Mouse (Mus musculus) hindbrain, embryonic 12.5 days (tissue): ENCODE results near the gene Crtam. TPM values are rescaled to one million over a fixed set of nuclear protein-coding genes. Genes with fewer than 3 reads are reported as not detected.

Source experiments
- ATAC-seq: fragments of 200-750 bp; cut with Nextera tagmentation; 2 replicates; pipeline ENCODE4 v1.8.0; 2017; ENCODE audit warnings: moderate TSS enrichment; ENCODE audit not compliant: low FRiP score
- H3K27ac ChIP-seq: fragments of 300-500 bp; sonication (generic); 2 replicates; pipeline ENCODE4 v1.5.1; 2016; ENCODE audit warnings: mild to moderate bottlenecking
- H3K27me3 ChIP-seq: fragments of 300-500 bp; sonication (generic); 2 replicates; pipeline ENCODE4 v1.6.1; 2016; ENCODE audit warnings: mild to moderate bottlenecking
- H3K36me3 ChIP-seq: fragments of 300-500 bp; sonication (generic); 2 replicates; pipeline ENCODE4 v1.6.1; 2016; ENCODE audit warnings: mild to moderate bottlenecking
- H3K4me1 ChIP-seq: fragments of 300-500 bp; sonication (generic); 2 replicates; pipeline ENCODE4 v1.6.1; 2016
- H3K4me2 ChIP-seq: fragments of 300-500 bp; sonication (generic); replicated peaks from 2 replicates; pipeline ENCODE4 v1.6.1; 2016; ENCODE audit warnings: mild to moderate bottlenecking
- H3K4me3 ChIP-seq: fragments of 300-500 bp; sonication (generic); 2 replicates; pipeline ENCODE4 v1.5.1; 2016; ENCODE audit warnings: mild to moderate bottlenecking
- H3K9ac ChIP-seq: fragments of 300-500 bp; sonication (generic); 2 replicates; pipeline ENCODE4 v1.6.1; 2016; ENCODE audit warnings: mild to moderate bottlenecking, moderate library complexity
- H3K9me3 ChIP-seq: fragments of 300-500 bp; sonication (generic); replicated peaks from 2 replicates; pipeline ENCODE4 v1.6.1; 2016; ENCODE audit warnings: mild to moderate bottlenecking
- WGBS: fragments of 180-500 bp; shearing (Covaris S2); methylation state at CpG from one replicate; pipeline ENCODE4 v1.1.7; 2016; 5-methylcytosine and 5-hydroxymethylcytosine counted together
- polyA plus RNA-seq: library from polyadenylated mRNA; unstranded; fragments of >200 nt; fragmentation: Nextera tagmentation; extraction: Ambion mirVana; gene quantifications from 2 replicates; pipeline ENCODE4 v1.2.1, GENCODE M21; 2016

Gene Crtam
- polyA plus RNA-seq, 1 experiment from 2014 or later, result 0.30 TPM

DNA sequence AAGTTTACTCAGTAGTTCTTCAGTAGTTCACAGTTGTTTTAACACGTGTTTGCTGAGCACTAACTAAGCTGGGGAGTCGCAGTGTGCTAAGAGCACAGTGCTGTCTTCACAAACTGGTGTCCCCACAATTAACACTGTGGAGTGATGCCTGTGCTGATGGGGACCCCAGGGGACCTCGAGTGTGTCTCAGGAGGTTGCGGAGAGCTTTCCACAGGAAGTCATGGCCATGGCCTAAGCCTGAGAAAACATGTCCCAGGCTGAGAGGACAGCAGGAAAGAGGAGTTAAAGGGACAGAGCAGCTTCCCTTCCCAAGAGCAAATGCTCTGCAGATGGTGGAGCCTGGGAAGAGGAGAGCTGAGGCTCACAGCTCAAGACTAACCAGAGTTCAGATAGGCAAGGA lies 57.3 kb downstream of the Crtam start:
- Histone ChIP-seq H3K27me3 (peaks cover 45% of the 10 kb centered on the region), H3K4me3 (no peak overlapping the region), H3K9me3 (no peaks in the 10 kb centered on the region), H3K4me1 (0 out of 2 replicates have a peak, but pooled peaks cover 4% of the 10 kb centered on the region), H3K4me2 (no peak overlapping the region), H3K27ac (no peak overlapping the region), H3K36me3 (no peaks in the 10 kb centered on the region), H3K9ac (no peak overlapping the region)
- WGBS, result 68% methylated on average over 4 of the region's 4 CpGs
- no peak for ATAC-seq

DNA sequence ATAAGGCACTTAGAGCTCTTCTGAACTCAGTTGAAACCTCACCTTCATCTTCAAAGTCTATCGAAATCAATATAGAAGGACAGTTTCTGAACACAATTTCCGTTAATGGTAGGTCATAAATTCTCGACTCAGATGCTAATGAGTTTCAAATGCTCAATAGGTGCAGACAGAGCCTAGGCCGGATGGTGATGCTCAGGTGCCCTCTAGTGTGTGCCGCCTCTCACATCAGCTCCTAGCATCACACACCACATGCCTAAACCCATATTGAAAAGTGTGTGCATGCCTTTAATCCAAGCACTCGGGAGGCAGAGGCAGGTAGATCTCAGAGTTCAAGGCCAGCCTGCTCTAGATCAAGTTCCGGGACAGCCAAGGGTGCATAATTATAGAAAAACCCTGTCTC lies 67.0 kb downstream of the Crtam start:
- Histone ChIP-seq H3K9me3 (no peaks in the 10 kb centered on the region), H3K27me3 (peaks cover 5% of the 10 kb centered on the region; the same call in 1 of the 2 replicates), H3K4me2 (no peak overlapping the region), H3K4me3 (no peak overlapping the region), H3K9ac (no peak overlapping the region), H3K27ac (no peak overlapping the region), H3K36me3 (no peaks in the 10 kb centered on the region), H3K4me1 (no peaks in the 10 kb centered on the region)
- WGBS, result 74% methylated on average over 7 of the region's 7 CpGs
- ATAC-seq, result no peak

DNA sequence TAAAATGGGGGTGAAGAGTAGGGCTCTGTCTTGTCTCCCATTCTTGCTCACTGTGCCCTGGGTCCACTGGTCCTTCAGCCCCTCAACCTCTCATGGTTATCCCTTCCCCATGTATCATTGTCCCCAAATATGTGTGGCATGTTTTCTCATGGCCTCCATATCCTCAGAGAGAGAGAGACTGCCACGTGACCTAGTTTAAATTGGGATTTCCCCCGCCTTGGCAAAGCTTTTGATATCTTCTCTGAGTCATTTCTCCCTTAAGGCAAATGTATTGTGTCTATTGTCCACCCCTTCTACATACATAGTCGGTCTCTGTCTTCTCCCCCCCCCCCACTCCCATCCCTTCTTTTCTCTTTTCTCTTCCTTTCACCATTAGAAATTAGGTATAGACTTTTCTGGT lies 71.1 kb downstream of the Crtam start:
- Histone ChIP-seq H3K36me3 (no peaks in the 10 kb centered on the region), H3K4me1 (no peaks in the 10 kb centered on the region), H3K4me2 (no peak overlapping the region), H3K27ac (no peak overlapping the region), H3K9ac (no peak overlapping the region), H3K9me3 (no peaks in the 10 kb centered on the region), H3K27me3 (no peaks in the 10 kb centered on the region; the same call in 1 of the 2 replicates), H3K4me3 (no peak overlapping the region)
- WGBS, result 78% methylated on average over 3 of the region's 3 CpGs
- no peak for ATAC-seq

DNA sequence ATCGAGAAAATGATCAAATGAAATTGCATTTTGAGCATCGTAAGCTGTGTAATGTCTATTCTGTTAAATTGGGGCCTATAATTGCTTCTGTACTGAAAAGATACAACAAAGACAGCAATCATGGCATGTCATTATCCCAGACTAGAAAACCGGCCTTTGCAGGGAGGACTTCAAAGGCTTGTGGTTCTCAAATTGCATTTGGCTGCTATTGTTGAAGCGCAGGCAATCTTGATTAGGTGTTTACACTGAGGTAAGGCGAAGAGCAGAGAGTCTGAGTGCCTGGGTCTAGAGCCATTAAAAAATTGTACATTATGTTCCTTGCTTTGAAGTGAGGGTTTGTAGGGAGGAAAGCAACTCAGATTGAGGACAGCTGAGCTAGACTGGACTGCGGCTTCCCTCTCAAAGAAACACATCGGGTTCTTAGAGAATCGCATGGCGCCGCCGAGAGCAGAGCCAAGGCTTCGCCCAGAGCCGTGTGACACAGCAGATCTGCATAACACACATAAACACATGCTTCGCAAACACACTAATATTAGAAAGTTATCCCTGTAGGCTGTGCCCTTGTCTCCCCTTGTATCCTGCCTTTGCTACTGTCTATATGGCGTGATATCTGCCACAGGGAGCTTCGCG lies 77.0 kb downstream of the Crtam start:
- 82% methylated on average over 17 of the region's 17 CpGs for WGBS
- H3K4me2 ChIP-seq, result no peak overlapping the region
- no peaks in the 10 kb centered on the region for H3K9me3 ChIP-seq
- H3K27me3 ChIP-seq, result no peaks in the 10 kb centered on the region; the same call in 1 of the 2 replicates
- no peak overlapping the region for H3K4me3 ChIP-seq
- no peak for ATAC-seq
- no peaks in the 10 kb centered on the region for H3K36me3 ChIP-seq
- no peaks in the 10 kb centered on the region for H3K4me1 ChIP-seq
- H3K27ac ChIP-seq, result no peak overlapping the region
- H3K9ac ChIP-seq, result no peak overlapping the region

Other genes starting within 250 kb of the Crtam start
- 2,594 and 2,617 TPM in 2 replicates for gene Hspa8, start 203.6 kb downstream of the Crtam start, polyA plus RNA-seq
- not detected in 2 replicates for gene Bsx, start 130.5 kb downstream of the Crtam start, polyA plus RNA-seq
- 2.0 and 3.1 TPM in 2 replicates for gene Jhy, start 40.5 kb downstream of the Crtam start, polyA plus RNA-seq
- gene Ubash3b, start 157.1 kb upstream of the Crtam start, polyA plus RNA-seq, result 14.6 and 17.2 TPM in 2 replicates